Mouse (Mus musculus) stomach, embryonic 14.5 days (tissue): ENCODE results near the gene Ccdc40. TPM values are rescaled to one million over a fixed set of nuclear protein-coding genes. Genes with fewer than 3 reads are reported as not detected.
"Not testable (repeated sequence)": the region's sequence is repeated elsewhere in the genome, so short reads cannot be mapped to it uniquely, and the experiment has no call there.

Experiments used
- ATAC-seq: fragments of 200-750 bp; cut with Nextera tagmentation; 2 replicates; pipeline ENCODE4 v1.8.0; 2017; ENCODE audit warnings: low read depth, moderate TSS enrichment; ENCODE audit not compliant: insufficient number of reproducible peaks, insufficient read depth, low FRiP score
- H3K27ac ChIP-seq: fragments of 300-500 bp; sonication (generic); 2 replicates; pipeline ENCODE4 v1.5.1; 2014; ENCODE audit warnings: mild to moderate bottlenecking, low read length, moderate library complexity, mixed read lengths
- H3K27me3 ChIP-seq: fragments of 300-500 bp; sonication (generic); 2 replicates; pipeline ENCODE4 v1.6.1; 2014; ENCODE audit warnings: low read length, control low read depth, mixed read lengths; ENCODE audit not compliant: control insufficient read depth, insufficient read depth
- H3K36me3 ChIP-seq: fragments of 300-500 bp; sonication (generic); 2 replicates; pipeline ENCODE4 v1.6.1; 2014; ENCODE audit warnings: mild to moderate bottlenecking, control low read depth, low read length, moderate library complexity, mixed read lengths; ENCODE audit not compliant: control insufficient read depth, insufficient read depth
- H3K4me1 ChIP-seq: fragments of 300-500 bp; sonication (generic); 2 replicates; pipeline ENCODE4 v1.6.1; 2014; ENCODE audit warnings: low read length, control low read depth, mixed read lengths; ENCODE audit not compliant: control insufficient read depth, insufficient read depth
- H3K4me2 ChIP-seq: fragments of 300-500 bp; sonication (generic); replicated peaks from 2 replicates; pipeline ENCODE4 v1.6.1; 2014; ENCODE audit warnings: low read depth, low read length, control low read depth
- H3K4me3 ChIP-seq: fragments of 300-500 bp; sonication (generic); 2 replicates; pipeline ENCODE4 v1.5.1; 2014; ENCODE audit warnings: low read depth, low read length, control low read depth
- H3K9ac ChIP-seq: fragments of 300-500 bp; sonication (generic); replicated peaks from 2 replicates; pipeline ENCODE4 v1.6.1; 2014; ENCODE audit warnings: low read depth, mild to moderate bottlenecking, control low read depth, low read length, moderate library complexity, mixed read lengths
- H3K9me3 ChIP-seq: fragments of 300-500 bp; sonication (generic); 2 replicates; pipeline ENCODE4 v1.6.1; 2016; ENCODE audit warnings: low read depth, low read length, control low read depth; ENCODE audit not compliant: control insufficient read depth
- WGBS: fragments of 180-500 bp; shearing (Covaris S2); extraction: QIAGEN DNeasy Blood & Tissue Kit; methylation state at CpG from one replicate; pipeline ENCODE4 v1.1.7; 2014; 5-methylcytosine and 5-hydroxymethylcytosine counted together
- polyA plus RNA-seq: library from polyadenylated mRNA; unstranded; fragments of >200 nt; fragmentation: Nextera tagmentation; extraction: Ambion mirVana; gene quantifications from 2 replicates; pipeline ENCODE4 v1.2.1, GENCODE M21; 2014

Gene Ccdc40
- polyA plus RNA-seq, 1 experiment from 2014 or later = 4.3 TPM

DNA sequence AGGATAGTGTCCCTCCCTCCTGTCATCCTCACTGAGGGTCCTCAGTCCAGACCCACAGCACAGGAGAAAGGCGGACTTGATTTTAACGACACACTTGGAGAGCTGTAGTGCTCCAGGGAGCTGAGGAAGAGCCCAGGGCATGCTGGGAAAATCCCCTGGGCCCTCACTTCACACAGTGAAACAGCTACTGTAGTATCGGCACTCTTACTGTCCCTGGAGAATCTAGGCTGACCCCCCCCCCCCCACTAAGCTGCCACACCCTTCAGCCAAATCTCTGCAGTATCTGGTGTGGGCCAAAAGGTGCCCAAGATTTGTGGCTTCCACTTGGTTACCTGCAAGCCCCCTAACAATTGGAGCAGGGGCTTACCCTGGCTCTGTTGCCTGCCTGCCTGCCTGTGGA is 8.6 kb downstream of the Ccdc40 start:
- no peak overlapping the region for H3K9ac ChIP-seq
- no peak for ATAC-seq
- 65% methylated on average over 3 of the region's 3 CpGs for WGBS
- H3K4me1 ChIP-seq = peaks cover 7% of the 10 kb centered on the region; the same call in 1 of the 2 replicates
- H3K4me2 ChIP-seq = no peak overlapping the region
- H3K27ac ChIP-seq = no peak overlapping the region
- no peaks in the 10 kb centered on the region for H3K9me3 ChIP-seq
- no peaks in the 10 kb centered on the region for H3K27me3 ChIP-seq
- H3K36me3 ChIP-seq = no peaks in the 10 kb centered on the region
- H3K4me3 ChIP-seq = no peak overlapping the region

DNA sequence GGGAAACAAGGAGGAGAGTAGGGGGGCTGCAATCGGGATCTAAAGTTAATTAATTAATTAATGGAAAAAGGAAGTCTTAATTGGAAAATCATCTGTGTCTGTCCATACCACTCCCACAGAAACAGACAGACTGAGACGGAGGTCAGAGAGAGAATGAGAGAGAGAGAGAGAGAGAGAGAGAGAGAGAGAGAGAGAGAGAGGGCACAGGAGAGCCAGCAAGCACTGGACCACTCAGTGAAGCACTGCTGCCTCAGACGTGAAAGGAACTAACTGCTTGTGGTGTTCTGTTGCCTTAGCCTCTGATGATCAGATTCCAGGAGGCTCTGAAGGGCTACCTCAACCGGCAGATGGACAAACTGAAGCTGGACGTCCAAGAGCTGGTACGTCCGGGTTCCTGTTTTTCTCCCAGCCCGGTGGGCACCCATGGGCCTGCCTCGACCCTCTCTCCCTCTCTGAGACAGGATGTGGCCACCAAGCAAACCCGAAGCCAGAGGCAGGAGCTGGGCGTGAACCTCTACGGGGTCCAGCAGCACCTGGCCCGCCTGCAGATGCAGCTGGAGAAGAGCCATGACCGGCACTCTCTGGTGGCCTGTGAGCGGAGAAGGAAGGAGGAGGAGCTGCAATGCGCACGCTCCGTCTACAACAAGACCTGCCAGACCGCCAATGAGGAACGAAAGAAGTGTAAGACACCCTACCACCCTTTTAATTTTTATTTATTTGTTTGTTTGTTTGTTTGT is 9.4 kb downstream of the Ccdc40 start:
- peak overlapping the region; percentile 19; the same call in 1 of the 2 replicates for H3K4me3 ChIP-seq
- no peaks in the 10 kb centered on the region for H3K36me3 ChIP-seq
- H3K9me3 ChIP-seq = no peaks in the 10 kb centered on the region
- peak; percentile 50 for ATAC-seq
- 25% methylated on average over 20 of the region's 20 CpGs for WGBS
- H3K9ac ChIP-seq = no peak overlapping the region
- no peaks in the 10 kb centered on the region for H3K27me3 ChIP-seq
- H3K4me2 ChIP-seq = peak overlapping the region; percentile 56
- peaks cover 7% of the 10 kb centered on the region; the same call in 1 of the 2 replicates for H3K4me1 ChIP-seq
- H3K27ac ChIP-seq = 0 out of 2 replicates have a peak overlapping the region, but pooled peaks have one; percentile 10

DNA sequence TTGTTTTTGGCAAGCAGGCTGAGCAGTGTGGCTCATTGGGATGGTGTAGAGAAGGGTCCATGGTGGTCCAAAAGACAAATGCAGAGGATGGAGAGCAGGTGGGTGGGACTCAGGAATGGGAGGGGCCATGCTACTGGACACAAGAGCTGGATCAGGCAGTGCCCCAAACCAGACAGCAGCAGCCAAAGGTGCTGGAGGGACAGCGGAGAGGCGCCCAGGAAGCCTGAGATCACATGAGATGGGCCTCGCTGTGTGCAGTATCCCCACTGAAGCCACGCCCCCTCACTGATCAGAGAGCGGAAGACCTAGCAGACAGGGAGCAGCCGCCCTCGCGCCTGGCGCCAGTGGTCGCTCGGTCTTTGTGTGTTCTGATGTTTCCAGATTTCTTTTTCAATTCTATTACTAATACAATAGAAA is 9.9 kb downstream of the Ccdc40 start:
- H3K27ac ChIP-seq = no peak overlapping the region
- H3K9me3 ChIP-seq = no peaks in the 10 kb centered on the region
- H3K4me1 ChIP-seq = peaks cover 7% of the 10 kb centered on the region; the same call in 1 of the 2 replicates
- H3K27me3 ChIP-seq = no peaks in the 10 kb centered on the region
- H3K9ac ChIP-seq = no peak overlapping the region
- H3K4me3 ChIP-seq = peak overlapping the region; percentile 19
- peak; percentile 70; the same call in 1 of the 2 replicates for ATAC-seq
- 3% methylated on average over 11 of the region's 11 CpGs for WGBS
- no peaks in the 10 kb centered on the region for H3K36me3 ChIP-seq
- H3K4me2 ChIP-seq = peak overlapping the region; percentile 56

DNA sequence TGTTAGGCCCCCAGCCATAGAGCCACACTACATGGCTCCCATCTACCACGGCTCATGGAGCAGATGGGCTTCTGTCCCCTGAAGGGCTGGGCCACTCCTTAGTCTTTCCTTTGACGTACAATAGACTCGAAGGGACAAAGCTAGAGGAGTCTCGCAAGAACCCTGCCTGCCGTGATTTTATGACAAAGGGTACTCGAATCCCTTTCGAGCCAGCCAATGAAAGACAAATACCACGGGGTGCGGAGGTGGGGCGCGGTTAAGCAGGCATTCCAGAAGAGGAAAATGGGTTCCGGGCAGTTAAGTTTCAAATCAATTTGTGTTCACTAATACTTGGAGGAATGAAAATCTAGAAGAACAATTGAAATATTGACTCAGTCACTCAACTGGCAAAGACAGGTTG is 11.1 kb downstream of the Ccdc40 start:
- Histone ChIP-seq H3K9me3 (no peaks in the 10 kb centered on the region), H3K4me3 (no peak overlapping the region), H3K9ac (no peak overlapping the region), H3K27ac (no peak overlapping the region), H3K36me3 (no peaks in the 10 kb centered on the region), H3K4me2 (peak overlapping the region; percentile 56; the same call in 1 of the 2 replicates), H3K4me1 (peaks cover 7% of the 10 kb centered on the region; the same call in 1 of the 2 replicates), H3K27me3 (no peaks in the 10 kb centered on the region)
- ATAC-seq = no peak
- WGBS = 79% methylated on average over 12 of the region's 12 CpGs

DNA sequence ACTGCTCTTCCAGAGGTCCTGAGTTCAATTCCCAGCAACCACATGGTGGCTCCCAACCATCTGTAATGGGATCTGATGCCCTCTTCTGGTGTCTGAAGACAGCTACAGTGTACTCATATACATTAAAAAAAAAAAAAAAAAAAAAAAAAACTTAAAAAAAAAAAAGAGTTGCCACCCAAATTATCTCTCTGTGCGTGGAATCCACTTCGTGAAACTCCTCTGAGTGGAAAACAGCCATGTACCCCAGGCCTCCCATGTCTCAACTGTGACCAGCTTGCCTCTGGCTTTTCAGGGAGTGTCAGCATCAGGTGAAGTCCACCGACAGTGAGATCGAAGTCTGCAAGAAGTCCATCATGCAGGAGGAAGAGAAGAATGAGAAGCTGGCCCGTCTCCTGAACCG is 17.2 kb downstream of the Ccdc40 start:
- H3K4me1 ChIP-seq, H3K27ac ChIP-seq, H3K9ac ChIP-seq, H3K36me3 ChIP-seq, ATAC-seq, H3K4me2 ChIP-seq, H3K9me3 ChIP-seq, H3K4me3 ChIP-seq, H3K27me3 ChIP-seq: not testable (repeated sequence)
- whole genome bisulfite sequencing = 90% methylated on average over 6 of the region's 6 CpGs

DNA sequence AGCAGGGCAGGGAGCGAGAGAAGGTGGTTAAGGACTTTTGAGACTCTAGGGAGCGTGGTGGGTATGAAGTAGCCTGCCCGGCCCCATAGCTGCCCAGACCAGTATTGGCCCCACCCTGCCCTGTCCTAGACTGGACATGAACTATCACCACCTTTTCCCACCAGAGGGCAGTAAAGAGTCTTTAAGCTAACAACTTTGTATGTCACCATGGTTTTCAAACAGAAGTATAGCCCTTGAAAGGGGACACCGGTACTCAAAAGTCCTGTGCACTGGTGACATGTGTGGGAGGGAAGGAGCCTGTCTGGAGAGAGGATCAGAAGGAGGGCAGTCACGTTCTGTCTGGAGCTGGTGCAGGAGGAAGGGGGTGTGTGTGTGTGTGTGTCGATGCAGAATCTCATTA is 20.6 kb downstream of the Ccdc40 start:
- no peaks in the 10 kb centered on the region for H3K9me3 ChIP-seq
- H3K4me3 ChIP-seq = no peak overlapping the region
- no peak overlapping the region for H3K4me2 ChIP-seq
- ATAC-seq = peak; percentile 62; the same call in 1 of the 2 replicates
- H3K27ac ChIP-seq = no peak overlapping the region
- 0 out of 2 replicates have a peak, but pooled peaks cover 4% of the 10 kb centered on the region for H3K4me1 ChIP-seq
- WGBS = 25% methylated on average over 6 of the region's 6 CpGs
- H3K9ac ChIP-seq = no peak overlapping the region
- no peaks in the 10 kb centered on the region for H3K36me3 ChIP-seq
- no peaks in the 10 kb centered on the region for H3K27me3 ChIP-seq

DNA sequence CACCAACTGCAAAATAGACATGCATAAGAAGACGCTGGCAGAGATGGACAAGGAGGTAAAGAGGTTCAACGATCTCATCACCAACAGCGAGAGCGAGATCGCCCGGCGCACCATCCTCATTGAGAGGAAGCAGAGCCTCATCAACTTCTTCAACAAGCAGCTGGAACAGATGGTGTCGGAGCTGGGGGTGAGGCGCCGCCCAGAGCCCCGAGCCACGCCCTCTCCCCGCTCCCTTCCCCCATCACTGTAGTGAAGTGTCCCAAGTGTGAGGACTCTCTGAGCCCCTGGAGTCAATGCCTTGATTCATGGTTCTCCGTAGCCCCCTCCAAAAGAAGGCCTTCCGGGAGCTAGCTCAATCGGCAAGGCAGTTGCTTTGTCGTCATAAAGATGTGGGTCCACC is 22.6 kb downstream of the Ccdc40 start:
- no peaks in the 10 kb centered on the region for H3K27me3 ChIP-seq
- no peak for ATAC-seq
- no peak overlapping the region for H3K9ac ChIP-seq
- no peak overlapping the region for H3K4me2 ChIP-seq
- no peaks in the 10 kb centered on the region for H3K9me3 ChIP-seq
- no peak overlapping the region for H3K27ac ChIP-seq
- no peaks in the 10 kb centered on the region for H3K36me3 ChIP-seq
- WGBS = 42% methylated on average over 17 of the region's 17 CpGs
- H3K4me1 ChIP-seq = 0 out of 2 replicates have a peak, but pooled peaks cover 4% of the 10 kb centered on the region
- H3K4me3 ChIP-seq = no peak overlapping the region

DNA sequence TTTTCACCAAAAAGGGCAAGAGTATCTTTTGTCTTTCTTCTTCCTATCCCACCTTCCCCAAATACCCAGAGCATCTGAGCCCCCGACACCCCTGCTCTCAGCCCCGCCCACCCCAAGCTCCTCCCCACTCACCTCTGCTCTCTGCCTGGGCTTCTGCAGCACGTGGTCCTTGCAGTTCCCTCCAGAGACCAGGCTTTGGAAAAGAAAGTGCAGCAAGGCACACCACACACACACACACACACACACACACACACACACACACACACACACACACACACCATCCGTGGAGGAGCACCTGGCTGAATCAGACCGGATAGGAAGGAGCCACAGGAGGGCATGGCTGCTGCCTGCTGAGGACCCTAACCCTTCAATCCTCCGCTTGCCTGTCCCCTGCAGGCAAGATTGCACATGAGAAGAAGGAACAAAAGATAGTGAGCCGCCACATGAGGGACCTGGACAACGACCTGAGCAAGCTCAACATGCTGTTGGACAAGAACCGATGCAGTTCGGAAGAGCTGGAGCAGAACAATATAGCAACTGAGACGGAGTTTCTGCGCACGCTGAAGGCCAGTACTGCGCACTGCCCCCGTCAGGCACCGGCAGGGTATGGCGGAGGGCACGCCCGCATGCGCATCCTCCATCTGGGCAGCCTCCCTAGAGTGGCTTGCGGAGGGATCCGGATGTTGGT is 24.6 kb downstream of the Ccdc40 start:
- H3K27me3 ChIP-seq = no peaks in the 10 kb centered on the region
- no peak overlapping the region for H3K9ac ChIP-seq
- no peak overlapping the region for H3K27ac ChIP-seq
- 4% methylated on average over 22 of the region's 22 CpGs for WGBS
- no peaks in the 10 kb centered on the region for H3K9me3 ChIP-seq
- H3K4me3 ChIP-seq = no peak overlapping the region
- peak; percentile 62; the same call in 1 of the 2 replicates for ATAC-seq
- peak overlapping the region; percentile 22 for H3K4me2 ChIP-seq
- H3K36me3 ChIP-seq = no peaks in the 10 kb centered on the region
- 0 out of 2 replicates have a peak, but pooled peaks cover 8% of the 10 kb centered on the region for H3K4me1 ChIP-seq
